Mouse (Mus musculus): ENCODE measurements around the gene Ddit4. TPM values are rescaled to one million over a fixed set of nuclear protein-coding genes. Genes with fewer than 3 reads are reported as not detected.

Gene Ddit4
- polyA plus RNA-seq, 1 experiment from 2014 or later: 68.9 TPM

GRCm38 (mm10) chr10:59907695-59908299, 43.8 kb downstream of the Ddit4 start:
- Histone ChIP-seq H3K4me1 (replicated peaks) (peaks cover 46% of the 10 kb centered on the region), H3K27ac (replicated peaks) (no peak overlapping the region), H3K36me3 (no peaks in the 10 kb centered on the region), H3K9me3 (no peaks in the 10 kb centered on the region), H3K27me3 (no peaks in the 10 kb centered on the region), H3K9ac (no peak overlapping the region), H3K4me2 (no peak overlapping the region), H3K4me3 (no peak overlapping the region)
- ATAC-seq (ENCODE audit: low FRiP score, low read depth): peak; percentile 12; the same call in 1 of the 2 replicates
- 24% methylated on average over 7 of the region's 7 CpGs for WGBS

DNA sequence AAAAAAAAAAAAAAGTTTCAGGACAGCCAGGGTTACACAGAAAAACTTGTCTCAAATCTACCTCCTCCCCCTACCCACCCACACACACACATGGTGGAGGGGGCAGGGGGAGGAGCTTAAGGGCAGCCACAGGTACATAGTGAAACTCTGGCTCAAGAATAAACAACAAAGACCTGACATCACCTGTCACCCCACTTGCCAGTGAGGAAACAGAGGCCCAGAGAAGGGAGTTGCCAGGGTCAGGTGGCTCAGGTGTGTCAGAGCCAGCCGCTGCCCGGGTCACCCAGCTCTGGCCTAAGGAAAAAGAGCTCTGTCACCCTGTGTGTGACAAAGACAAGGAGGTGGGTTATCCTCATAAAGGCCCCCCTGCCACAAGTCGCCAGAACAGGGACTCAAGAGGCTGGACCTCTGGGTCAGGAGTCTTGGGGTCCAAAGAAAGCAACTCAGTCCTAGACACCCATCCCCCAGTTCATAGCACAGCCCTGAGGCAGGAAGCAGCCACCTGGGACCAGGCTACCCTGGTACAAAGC, 44.5 kb downstream of the Ddit4 start:
- Histone ChIP-seq H3K9ac (no peak overlapping the region), H3K4me2 (no peak overlapping the region), H3K27me3 (no peaks in the 10 kb centered on the region), H3K4me3 (no peak overlapping the region), H3K36me3 (no peaks in the 10 kb centered on the region), H3K4me1 (replicated peaks) (peaks cover 47% of the 10 kb centered on the region), H3K9me3 (no peaks in the 10 kb centered on the region), H3K27ac (replicated peaks) (no peak overlapping the region)
- 66% methylated on average over 3 of the region's 3 CpGs for WGBS
- ATAC-seq (ENCODE audit: low FRiP score, low read depth): no peak

DNA sequence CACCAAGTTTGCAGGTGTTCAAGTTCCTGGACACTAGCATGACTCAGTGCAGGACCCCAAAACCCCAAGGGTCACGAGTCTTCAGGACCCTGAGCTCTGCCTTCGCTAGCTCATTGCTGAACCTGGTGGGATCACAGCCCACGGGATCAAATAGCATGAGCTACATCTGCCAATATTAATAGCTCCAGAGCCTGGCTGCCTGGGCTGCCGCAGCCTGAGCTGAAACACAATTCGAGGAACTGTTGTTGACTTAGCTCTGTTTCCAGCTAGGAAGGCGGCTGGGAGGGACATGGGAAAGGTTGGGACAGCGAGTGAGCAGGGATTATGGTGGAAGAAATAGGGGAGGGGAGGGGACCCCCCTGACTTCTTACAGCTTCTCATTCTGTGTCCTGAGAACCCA, 48.5 kb downstream of the Ddit4 start:
- no peak overlapping the region for H3K9ac ChIP-seq
- no peak for ATAC-seq (ENCODE audit: low FRiP score, low read depth)

GRCm38 (mm10) chr10:59902606-59902990, 49.0 kb downstream of the Ddit4 start:
- H3K9ac ChIP-seq: no peak overlapping the region
- H3K4me2 ChIP-seq: no peak overlapping the region
- WGBS: 60% methylated on average over 8 of the region's 8 CpGs
- peaks cover 58% of the 10 kb centered on the region for H3K4me1 ChIP-seq (replicated peaks)
- H3K27ac ChIP-seq (replicated peaks): peak overlapping the region; percentile 9; the same call in 1 of the 2 replicates
- no peak overlapping the region for H3K4me3 ChIP-seq
- no peaks in the 10 kb centered on the region for H3K9me3 ChIP-seq
- no peak for ATAC-seq (ENCODE audit: low FRiP score, low read depth)
- H3K27me3 ChIP-seq: no peaks in the 10 kb centered on the region
- H3K36me3 ChIP-seq: no peaks in the 10 kb centered on the region

More for the DNA sequence above, 48.5 kb downstream of the Ddit4 start:
- no peak overlapping the region; the same call in 1 of the 2 replicates for H3K27ac ChIP-seq (replicated peaks)
- H3K4me3 ChIP-seq: no peak overlapping the region
- H3K27me3 ChIP-seq: no peaks in the 10 kb centered on the region
- H3K9me3 ChIP-seq: no peaks in the 10 kb centered on the region
- peaks cover 58% of the 10 kb centered on the region for H3K4me1 ChIP-seq (replicated peaks)
- no peak overlapping the region for H3K4me2 ChIP-seq
- H3K36me3 ChIP-seq: no peaks in the 10 kb centered on the region
- WGBS: 44% methylated on average over 7 of the region's 7 CpGs

DNA sequence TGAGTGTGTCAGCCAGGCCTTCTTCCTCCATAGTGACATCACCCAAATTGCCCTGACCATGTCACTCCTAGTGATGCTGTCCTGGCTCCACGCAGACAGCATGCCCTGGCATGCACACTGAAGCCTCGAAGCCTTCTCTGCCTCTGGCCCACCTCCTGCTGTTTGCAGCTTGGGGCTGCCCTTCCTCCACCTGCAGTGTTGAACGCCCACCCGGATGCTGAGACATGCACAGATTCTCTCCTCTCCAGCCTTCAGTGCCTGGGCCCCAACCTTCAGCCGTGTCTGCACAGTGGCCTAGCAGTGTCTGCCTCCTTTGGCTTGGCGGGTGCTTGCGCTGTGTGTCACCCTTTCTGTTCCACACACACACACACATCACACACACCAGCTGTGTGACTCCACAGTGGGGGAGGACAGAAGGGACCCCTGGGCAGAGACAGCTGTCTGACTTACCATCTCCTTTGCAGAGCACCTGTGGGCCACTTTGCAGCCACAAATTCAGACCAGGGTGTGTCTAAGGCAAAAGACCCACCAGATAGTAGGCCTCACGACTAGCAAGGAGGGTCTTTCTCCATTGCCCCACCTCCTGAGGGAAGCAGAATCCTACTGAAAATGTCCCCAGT, 49.5 kb downstream of the Ddit4 start:
- no peaks in the 10 kb centered on the region for H3K36me3 ChIP-seq
- H3K9me3 ChIP-seq: no peaks in the 10 kb centered on the region
- H3K4me1 ChIP-seq (replicated peaks): peaks cover 60% of the 10 kb centered on the region
- no peaks in the 10 kb centered on the region for H3K27me3 ChIP-seq
- no peak for ATAC-seq (ENCODE audit: low FRiP score, low read depth)
- 0 out of 2 replicates have a peak overlapping the region, but pooled peaks have one; percentile 9 for H3K27ac ChIP-seq (replicated peaks)
- 0 out of 2 replicates have a peak overlapping the region, but pooled peaks have one; percentile 2 for H3K9ac ChIP-seq
- no peak overlapping the region for H3K4me3 ChIP-seq
- 61% methylated on average over 8 of the region's 8 CpGs for WGBS
- no peak overlapping the region for H3K4me2 ChIP-seq

GRCm38 (mm10) chr10:59901463-59901862, 50.2 kb downstream of the Ddit4 start:
- ATAC-seq (ENCODE audit: low FRiP score, low read depth): no peak
- H3K9me3 ChIP-seq: no peaks in the 10 kb centered on the region
- no peak overlapping the region for H3K4me2 ChIP-seq
- no peak overlapping the region for H3K4me3 ChIP-seq
- H3K27ac ChIP-seq (replicated peaks): peak overlapping the region; percentile 95
- H3K36me3 ChIP-seq: no peaks in the 10 kb centered on the region
- H3K4me1 ChIP-seq (replicated peaks): peaks cover 66% of the 10 kb centered on the region
- no peak overlapping the region for H3K9ac ChIP-seq
- H3K27me3 ChIP-seq: no peaks in the 10 kb centered on the region
- 96% methylated on average over 1 of the region's 1 CpGs for WGBS

DNA sequence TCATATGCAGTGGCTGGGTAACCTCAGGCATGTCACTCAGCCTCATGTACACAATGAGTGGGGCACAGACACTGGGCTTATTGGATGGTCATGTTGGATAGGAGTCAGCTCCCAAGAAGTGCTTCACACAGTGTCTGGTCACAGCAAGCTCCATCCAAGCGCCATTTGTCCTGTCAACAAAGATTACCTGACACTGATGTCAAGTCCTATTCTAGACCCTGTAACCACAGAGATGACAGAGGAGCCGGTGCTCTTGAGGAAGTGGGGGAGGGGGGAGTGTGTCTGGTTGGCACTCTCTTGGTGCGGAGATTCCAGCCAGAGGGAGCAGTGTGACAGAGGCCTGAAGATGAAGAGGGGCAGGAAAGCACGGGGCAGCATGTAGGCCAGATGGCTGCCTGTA, 50.7 kb downstream of the Ddit4 start:
- Histone ChIP-seq H3K4me1 (replicated peaks) (peaks cover 72% of the 10 kb centered on the region), H3K4me2 (no peak overlapping the region), H3K27me3 (no peaks in the 10 kb centered on the region), H3K4me3 (no peak overlapping the region), H3K27ac (replicated peaks) (peak overlapping the region; percentile 95), H3K9me3 (no peaks in the 10 kb centered on the region), H3K9ac (no peak overlapping the region), H3K36me3 (peaks cover 4% of the 10 kb centered on the region; the same call in 1 of the 2 replicates)
- WGBS: 35% methylated on average over 4 of the region's 4 CpGs
- no peak for ATAC-seq (ENCODE audit: low FRiP score, low read depth)

- H3K9me3 ChIP-seq: no peaks in the 10 kb centered on the region
- H3K4me1 ChIP-seq (replicated peaks): peaks cover 74% of the 10 kb centered on the region
- no peak overlapping the region for H3K4me3 ChIP-seq
- H3K4me2 ChIP-seq: peak overlapping the region; percentile 41
- peak overlapping the region; percentile 95 for H3K27ac ChIP-seq (replicated peaks)
- peaks cover 9% of the 10 kb centered on the region for H3K36me3 ChIP-seq
- 0 out of 2 replicates have a peak overlapping the region, but pooled peaks have one; percentile 2 for H3K9ac ChIP-seq
- ATAC-seq (ENCODE audit: low FRiP score, low read depth): no peak; the same call in 1 of the 2 replicates
- 25% methylated on average over 4 of the region's 4 CpGs for WGBS
- H3K27me3 ChIP-seq: no peaks in the 10 kb centered on the region
Measured at GRCm38 (mm10) chr10:59900174-59900435, 51.5 kb downstream of the Ddit4 start.

Other genes with a start within 250 kb of the Ddit4 start
- 79.7 and 80.0 TPM in 2 replicates for gene Micu1, start 249.4 kb downstream of the Ddit4 start, polyA plus RNA-seq (2015; fragmentation: Nextera tagmentation; extraction: Ambion mirVana)
- gene Dnajb12, start 72.3 kb downstream of the Ddit4 start, polyA plus RNA-seq (2015; fragmentation: Nextera tagmentation; extraction: Ambion mirVana): 18.6 and 24.6 TPM in 2 replicates
- gene Ascc1, start 51.0 kb upstream of the Ddit4 start, polyA plus RNA-seq (2015; fragmentation: Nextera tagmentation; extraction: Ambion mirVana): 46.4 and 49.1 TPM in 2 replicates
- gene Anapc16, start 51.3 kb upstream of the Ddit4 start, polyA plus RNA-seq (2015; fragmentation: Nextera tagmentation; extraction: Ambion mirVana): 106 and 120 TPM in 2 replicates
- 106 and 113 TPM in 2 replicates for gene Spock2, start 154.4 kb upstream of the Ddit4 start, polyA plus RNA-seq (2015; fragmentation: Nextera tagmentation; extraction: Ambion mirVana)